Mouse (Mus musculus): ENCODE measurements around the gene Trpc4ap.
"Not testable (repeated sequence)": the region's sequence is repeated elsewhere in the genome, so short reads cannot be mapped to it uniquely, and the experiment has no call there.

GRCm38 (mm10) chr2:155735766-155736165, 43.6 kb upstream of the Trpc4ap start, which contains the start of gene Gm17581:
- not testable (repeated sequence) for TF ChIP-seq CTCF (IDR thresholded peaks at IDR 0.05; ENCODE audit: control insufficient read depth, insufficient read depth, insufficient read length); FOSL1 (IDR thresholded peaks at IDR 0.05; ENCODE audit: insufficient read depth, low read length, poor library complexity, severe bottlenecking); MYOD1 (IDR thresholded peaks at IDR 0.05; ENCODE audit: control insufficient read depth, insufficient read length, low read depth); CEBPB (IDR thresholded peaks at IDR 0.05; ENCODE audit: low read depth)
